Mouse (Mus musculus): ENCODE measurements at regions not wholly inside any gene's neighbourhood (a gene's known extent, or its start where the extent isn't known, plus 50 kb on each side); places are given as distances from the start of the nearest gene placed in this dataset.

- Histone ChIP-seq H3K27ac (ENCODE audit: insufficient read depth, low read length) (no peak overlapping the region), H3K4me3 (replicated peaks; ENCODE audit: insufficient read depth, low read depth, low read length) (no peak overlapping the region), H3K4me1 (ENCODE audit: control insufficient read depth, insufficient read depth, low read length) (no peaks in the 10 kb centered on the region), H3K27me3 (ENCODE audit: control insufficient read depth, insufficient read depth, low read length) (no peaks in the 10 kb centered on the region)
- no peak for TF ChIP-seq POLR2A (IDR thresholded peaks at IDR 0.05; ENCODE audit: borderline replicate concordance, insufficient read depth, low read length)
- no peak for TF ChIP-seq CTCF (IDR thresholded peaks at IDR 0.05; ENCODE audit: borderline replicate concordance, insufficient read depth, low read depth, low read length)
- no peak for DNase-seq
Measured at GRCm38 (mm10) chr15:67313648-67314047, 812.9 kb upstream of the Lrrc6 start.

GRCm38 (mm10) chr15:67305681-67306080, 805.0 kb upstream of the Lrrc6 start:
- Histone ChIP-seq H3K27ac (ENCODE audit: insufficient read depth, low read length) (no peak overlapping the region), H3K4me1 (ENCODE audit: control insufficient read depth, insufficient read depth, low read length) (no peaks in the 10 kb centered on the region), H3K4me3 (replicated peaks; ENCODE audit: insufficient read depth, low read depth, low read length) (no peak overlapping the region), H3K27me3 (ENCODE audit: control insufficient read depth, insufficient read depth, low read length) (no peaks in the 10 kb centered on the region; the same call in 1 of the 2 replicates)
- TF ChIP-seq CTCF (IDR thresholded peaks at IDR 0.05; ENCODE audit: borderline replicate concordance, insufficient read depth, low read depth, low read length) = no peak
- TF ChIP-seq POLR2A (IDR thresholded peaks at IDR 0.05; ENCODE audit: borderline replicate concordance, insufficient read depth, low read length) = no peak
- no peak for DNase-seq
- 55% methylated on average over 1 of the region's 1 CpGs for WGBS

- Histone ChIP-seq H3K27me3 (ENCODE audit: control insufficient read depth, insufficient read depth, low read length) (no peaks in the 10 kb centered on the region; the same call in 1 of the 2 replicates), H3K4me1 (ENCODE audit: control insufficient read depth, insufficient read depth, low read length) (no peaks in the 10 kb centered on the region), H3K27ac (ENCODE audit: insufficient read depth, low read length) (no peak overlapping the region), H3K4me3 (replicated peaks; ENCODE audit: insufficient read depth, low read depth, low read length) (no peak overlapping the region)
- WGBS = 95% methylated on average over 1 of the region's 1 CpGs
- DNase-seq = no peak
- TF ChIP-seq CTCF (IDR thresholded peaks at IDR 0.05; ENCODE audit: borderline replicate concordance, insufficient read depth, low read depth, low read length) (no peak), POLR2A (IDR thresholded peaks at IDR 0.05; ENCODE audit: borderline replicate concordance, insufficient read depth, low read length) (no peak)
Measured at GRCm38 (mm10) chr15:67303804-67304203, 803.1 kb upstream of the Lrrc6 start.

GRCm38 (mm10) chr15:67301871-67302363, 801.2 kb upstream of the Lrrc6 start:
- no peak for TF ChIP-seq POLR2A (IDR thresholded peaks at IDR 0.05; ENCODE audit: borderline replicate concordance, insufficient read depth, low read length)
- TF ChIP-seq CTCF (IDR thresholded peaks at IDR 0.05; ENCODE audit: borderline replicate concordance, insufficient read depth, low read depth, low read length) = no peak
- WGBS = 2% methylated on average over 6 of the region's 6 CpGs
- DNase-seq = no peak
- Histone ChIP-seq H3K4me3 (replicated peaks; ENCODE audit: insufficient read depth, low read depth, low read length) (no peak overlapping the region), H3K27ac (ENCODE audit: insufficient read depth, low read length) (no peak overlapping the region), H3K4me1 (ENCODE audit: control insufficient read depth, insufficient read depth, low read length) (no peaks in the 10 kb centered on the region), H3K27me3 (ENCODE audit: control insufficient read depth, insufficient read depth, low read length) (no peaks in the 10 kb centered on the region; the same call in 1 of the 2 replicates)

GRCm38 (mm10) chr15:67301024-67301423, 800.3 kb upstream of the Lrrc6 start:
- no peaks in the 10 kb centered on the region; the same call in 1 of the 2 replicates for H3K27me3 ChIP-seq (ENCODE audit: control insufficient read depth, insufficient read depth, low read length)
- no peak overlapping the region for H3K27ac ChIP-seq (ENCODE audit: insufficient read depth, low read length)
- TF ChIP-seq POLR2A (IDR thresholded peaks at IDR 0.05; ENCODE audit: borderline replicate concordance, insufficient read depth, low read length) (no peak), CTCF (IDR thresholded peaks at IDR 0.05; ENCODE audit: borderline replicate concordance, insufficient read depth, low read depth, low read length) (no peak)
- no peak for DNase-seq
- no peak overlapping the region for H3K4me3 ChIP-seq (replicated peaks; ENCODE audit: insufficient read depth, low read depth, low read length)
- 80% methylated on average over 4 of the region's 4 CpGs for WGBS
- no peaks in the 10 kb centered on the region for H3K4me1 ChIP-seq (ENCODE audit: control insufficient read depth, insufficient read depth, low read length)

- H3K4me1 ChIP-seq (ENCODE audit: control insufficient read depth, insufficient read depth, low read length) = no peaks in the 10 kb centered on the region
- 98% methylated on average over 1 of the region's 1 CpGs for WGBS
- H3K27ac ChIP-seq (ENCODE audit: insufficient read depth, low read length) = no peak overlapping the region
- no peak overlapping the region for H3K4me3 ChIP-seq (replicated peaks; ENCODE audit: insufficient read depth, low read depth, low read length)
- TF ChIP-seq POLR2A (IDR thresholded peaks at IDR 0.05; ENCODE audit: borderline replicate concordance, insufficient read depth, low read length) (no peak), CTCF (IDR thresholded peaks at IDR 0.05; ENCODE audit: borderline replicate concordance, insufficient read depth, low read depth, low read length) (no peak)
- no peak for DNase-seq
- H3K27me3 ChIP-seq (ENCODE audit: control insufficient read depth, insufficient read depth, low read length) = no peaks in the 10 kb centered on the region; the same call in 1 of the 2 replicates
Measured at GRCm38 (mm10) chr15:67294797-67295196, 794.1 kb upstream of the Lrrc6 start.

- no peaks in the 10 kb centered on the region; the same call in 1 of the 2 replicates for H3K27me3 ChIP-seq (ENCODE audit: control insufficient read depth, insufficient read depth, low read length)
- 69% methylated on average over 4 of the region's 4 CpGs for WGBS
- H3K27ac ChIP-seq (ENCODE audit: insufficient read depth, low read length) = no peak overlapping the region
- no peak for TF ChIP-seq POLR2A (IDR thresholded peaks at IDR 0.05; ENCODE audit: borderline replicate concordance, insufficient read depth, low read length)
- TF ChIP-seq CTCF (IDR thresholded peaks at IDR 0.05; ENCODE audit: borderline replicate concordance, insufficient read depth, low read depth, low read length) = no peak
- no peaks in the 10 kb centered on the region for H3K4me1 ChIP-seq (ENCODE audit: control insufficient read depth, insufficient read depth, low read length)
- no peak for DNase-seq
- no peak overlapping the region for H3K4me3 ChIP-seq (replicated peaks; ENCODE audit: insufficient read depth, low read depth, low read length)
Measured at GRCm38 (mm10) chr15:67289749-67290148, 789.0 kb upstream of the Lrrc6 start.

- Histone ChIP-seq H3K27me3 (ENCODE audit: control insufficient read depth, insufficient read depth, low read length) (no peaks in the 10 kb centered on the region; the same call in 1 of the 2 replicates), H3K4me1 (ENCODE audit: control insufficient read depth, insufficient read depth, low read length) (no peaks in the 10 kb centered on the region), H3K27ac (ENCODE audit: insufficient read depth, low read length) (no peak overlapping the region), H3K4me3 (replicated peaks; ENCODE audit: insufficient read depth, low read depth, low read length) (no peak overlapping the region)
- WGBS = 39% methylated on average over 4 of the region's 4 CpGs
- no peak for DNase-seq
- TF ChIP-seq CTCF (IDR thresholded peaks at IDR 0.05; ENCODE audit: borderline replicate concordance, insufficient read depth, low read depth, low read length) = no peak
- TF ChIP-seq POLR2A (IDR thresholded peaks at IDR 0.05; ENCODE audit: borderline replicate concordance, insufficient read depth, low read length) = no peak
Measured at GRCm38 (mm10) chr15:67284941-67285340, 784.2 kb upstream of the Lrrc6 start.
